Mouse (Mus musculus): ENCODE data around the gene Top1.

DNA sequence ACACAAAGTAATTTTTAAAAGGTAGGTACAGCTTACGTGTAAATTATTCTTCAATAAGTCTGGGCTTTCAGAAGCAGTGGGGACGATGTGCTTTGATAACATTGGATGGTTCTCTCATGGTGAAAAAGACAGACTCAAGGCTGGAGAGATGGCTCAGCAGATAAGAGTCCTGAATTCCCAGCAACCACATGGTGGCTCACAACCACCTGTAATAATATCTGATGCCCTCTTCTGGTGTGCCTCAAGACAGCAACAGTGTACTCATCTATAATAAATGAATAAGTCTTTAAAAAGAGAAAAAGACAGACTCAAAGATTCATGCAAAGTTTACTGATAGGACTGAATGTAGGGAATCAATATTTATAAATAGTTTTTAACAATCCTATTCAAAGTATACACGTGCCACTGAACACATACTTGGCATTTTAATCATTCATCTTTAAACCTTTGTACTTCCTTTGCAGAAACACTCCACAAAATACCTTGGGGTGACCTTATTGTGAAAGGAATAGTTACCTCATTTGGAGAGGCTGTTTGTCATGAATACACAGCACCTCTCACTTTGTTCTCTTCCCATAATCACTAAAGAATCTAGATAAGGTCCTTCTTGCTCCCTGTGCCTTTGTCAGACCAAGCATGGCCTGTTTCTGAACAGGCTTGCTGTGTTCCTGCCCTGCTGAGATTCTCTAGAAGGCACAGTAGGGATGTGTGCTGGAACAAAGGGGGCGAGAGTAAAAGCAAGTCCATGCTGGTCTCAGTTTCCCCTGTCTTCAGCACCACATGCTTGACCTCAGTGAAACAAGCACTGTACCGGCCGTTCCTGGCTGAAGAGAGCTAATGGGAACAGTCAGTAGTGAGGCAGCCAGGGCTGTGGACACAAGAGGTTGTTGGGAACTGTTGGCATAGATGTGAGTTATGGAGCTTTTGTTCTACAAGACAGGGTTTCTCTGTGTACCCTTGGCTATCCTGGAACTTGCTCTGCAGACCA, 80.5 kb downstream of the Top1 start:
- TF ChIP-seq CTCF (IDR thresholded peaks at IDR 0.05; ENCODE audit: borderline replicate concordance, extremely low read depth, insufficient read depth, insufficient read length) (no peak), POLR2A (IDR thresholded peaks at IDR 0.05; ENCODE audit: borderline replicate concordance, extremely low read depth, insufficient read depth, insufficient read length, poor library complexity, severe bottlenecking) (no peak)

All from brain, embryonic 14.5 days (tissue).